In genomic region chr3:123337853-123338252, GRCm38 (mm10) we compare ENCODE assay signal across 20 mouse cellular contexts. TPM values are rescaled to one million over a fixed set of nuclear protein-coding genes. Genes with fewer than 3 reads are reported as not detected.
DNase-seq lines count a peak whose midpoint lies in the region; ATAC-seq lines count a peak whose summit lies in the region.
"Had no signal": no experiment of that assay in that cellular context is flagged by ENCODE, and none has a peak within 500 bp of the region (broad histone marks: within the 10 kb centered on the region; RNA-seq: fewer than 3 reads in every experiment).

No protein-coding gene starts in this region.

- H3K27me3 ChIP-seq in kidney, embryonic 15.5 days, result no peaks in the 10 kb centered on the region
- H3K27me3 ChIP-seq in intestine, embryonic 15.5 days (replicated peaks), result no peaks in the 10 kb centered on the region
- H3K27me3 ChIP-seq in stomach, embryonic 14.5 days (ENCODE audit: control insufficient read depth, insufficient read depth, low read length), result no peaks in the 10 kb centered on the region
- no peaks in the 10 kb centered on the region for H3K27me3 ChIP-seq in neural tube, embryonic 15.5 days (replicated peaks)
- no peaks in the 10 kb centered on the region for H3K27me3 ChIP-seq in liver, embryonic 12.5 days (replicated peaks)
- H3K27me3 ChIP-seq: embryonic facial prominence, embryonic 15.5 days; forebrain, embryonic 15.5 days; hindbrain, embryonic 13.5 days had no signal

- H3K4me3 ChIP-seq in kidney, embryonic 15.5 days (replicated peaks), result no peak overlapping the region
- H3K4me3 ChIP-seq in intestine, embryonic 15.5 days (replicated peaks), result no peak overlapping the region
- no peak overlapping the region for H3K4me3 ChIP-seq in stomach, embryonic 14.5 days (ENCODE audit: low read depth, low read length)
- no peak overlapping the region for H3K4me3 ChIP-seq in neural tube, embryonic 15.5 days (replicated peaks)
- H3K4me3 ChIP-seq in liver, embryonic 12.5 days, result no peak overlapping the region
- H3K4me3 ChIP-seq: embryonic facial prominence, embryonic 15.5 days; forebrain, embryonic 15.5 days; heart, embryonic 10.5 days; hindbrain, embryonic 13.5 days had no signal

- no peak for DNase-seq in kidney, adult 8-10 months
- no peak for DNase-seq in thymus, postnatal 36 days
- DNase-seq: adrenal gland, adult 8-10 months; adrenal gland, postnatal 36 days; cerebellum, adult 2 months; cerebellum, postnatal 14 days; embryo, embryonic 11 days; gastrocnemius, postnatal 36 days; heart, adult 18-20 months; heart, postnatal 10 days had no signal

- peaks cover 23% of the 10 kb centered on the region for H3K4me1 ChIP-seq in kidney, embryonic 15.5 days
- peaks cover 21% of the 10 kb centered on the region for H3K4me1 ChIP-seq in intestine, embryonic 15.5 days (replicated peaks)
- peaks cover 38% of the 10 kb centered on the region for H3K4me1 ChIP-seq in stomach, embryonic 14.5 days (ENCODE audit: control insufficient read depth, insufficient read depth, low read length)
- peaks cover 11% of the 10 kb centered on the region for H3K4me1 ChIP-seq in neural tube, embryonic 15.5 days
- peaks cover 3% of the 10 kb centered on the region; the same call in 1 of the 2 replicates for H3K4me1 ChIP-seq in liver, embryonic 12.5 days

- no peak for ATAC-seq in kidney, embryonic 15.5 days (replicated peaks; ENCODE audit: low FRiP score)
- 0 out of 2 replicates have a peak, but pooled peaks have one; percentile 8 for ATAC-seq in intestine, embryonic 15.5 days
- ATAC-seq in stomach, embryonic 14.5 days (ENCODE audit: insufficient number of reproducible peaks, insufficient read depth, low FRiP score, low read depth), result no peak
- no peak for ATAC-seq in neural tube, embryonic 15.5 days (ENCODE audit: low FRiP score)
- ATAC-seq in liver, embryonic 12.5 days, result no peak
- ATAC-seq: forebrain, embryonic 15.5 days had no signal

- H3K9ac ChIP-seq in kidney, embryonic 15.5 days, result no peak overlapping the region
- H3K9ac ChIP-seq in intestine, embryonic 15.5 days, result no peak overlapping the region
- no peak overlapping the region for H3K9ac ChIP-seq in stomach, embryonic 14.5 days (replicated peaks; ENCODE audit: low read depth, low read length)
- H3K9ac ChIP-seq in neural tube, embryonic 15.5 days (replicated peaks), result no peak overlapping the region
- H3K9ac ChIP-seq in liver, embryonic 12.5 days, result no peak overlapping the region
- H3K9ac ChIP-seq: embryonic facial prominence, embryonic 15.5 days; forebrain, embryonic 15.5 days; hindbrain, embryonic 13.5 days had no signal

- peaks cover 32% of the 10 kb centered on the region for H3K36me3 ChIP-seq in kidney, embryonic 15.5 days
- H3K36me3 ChIP-seq in intestine, embryonic 15.5 days, result no peaks in the 10 kb centered on the region
- H3K36me3 ChIP-seq in stomach, embryonic 14.5 days (ENCODE audit: control insufficient read depth, insufficient read depth, low read length), result peaks cover 12% of the 10 kb centered on the region; the same call in 1 of the 2 replicates
- no peaks in the 10 kb centered on the region for H3K36me3 ChIP-seq in neural tube, embryonic 15.5 days
- H3K36me3 ChIP-seq in liver, embryonic 12.5 days, result peaks cover 8% of the 10 kb centered on the region; the same call in 1 of the 2 replicates
- H3K36me3 ChIP-seq: forebrain, embryonic 15.5 days; G1E; hindbrain, embryonic 13.5 days had no signal

- H3K4me2 ChIP-seq in kidney, embryonic 15.5 days, result no peak overlapping the region
- H3K4me2 ChIP-seq in intestine, embryonic 15.5 days (replicated peaks), result no peak overlapping the region
- no peak overlapping the region for H3K4me2 ChIP-seq in stomach, embryonic 14.5 days (replicated peaks; ENCODE audit: low read depth, low read length)
- H3K4me2 ChIP-seq in neural tube, embryonic 15.5 days, result no peak overlapping the region
- no peak overlapping the region for H3K4me2 ChIP-seq in liver, embryonic 12.5 days
- H3K4me2 ChIP-seq: embryonic facial prominence, embryonic 15.5 days; forebrain, embryonic 15.5 days; hindbrain, embryonic 13.5 days had no signal

- peak overlapping the region; percentile 4; the same call in 1 of the 2 replicates for H3K27ac ChIP-seq in kidney, embryonic 15.5 days
- H3K27ac ChIP-seq in intestine, embryonic 15.5 days, result peak overlapping the region; percentile 79
- peak overlapping the region; percentile 89; the same call in 1 of the 2 replicates for H3K27ac ChIP-seq in stomach, embryonic 14.5 days (ENCODE audit: low read length)
- H3K27ac ChIP-seq in neural tube, embryonic 15.5 days (replicated peaks), result no peak overlapping the region
- no peak overlapping the region for H3K27ac ChIP-seq in liver, embryonic 12.5 days
- H3K27ac ChIP-seq: embryonic facial prominence, embryonic 15.5 days; forebrain, embryonic 15.5 days; heart, embryonic 10.5 days; hindbrain, embryonic 13.5 days had no signal

- WGBS in kidney, embryonic 15.5 days, result 54% methylated on average over 6 of the region's 6 CpGs
- WGBS in intestine, embryonic 15.5 days, result 58% methylated on average over 6 of the region's 6 CpGs
- 60% methylated on average over 6 of the region's 6 CpGs for WGBS in stomach, embryonic 14.5 days
- WGBS in neural tube, embryonic 15.5 days, result 73% methylated on average over 6 of the region's 6 CpGs
- WGBS in liver, embryonic 12.5 days (ENCODE audit: insufficient replicate concordance), result 66% methylated on average over 6 of the region's 6 CpGs

- H3K9me3 ChIP-seq in kidney, embryonic 15.5 days (replicated peaks), result no peaks in the 10 kb centered on the region
- H3K9me3 ChIP-seq in intestine, embryonic 15.5 days, result no peaks in the 10 kb centered on the region
- H3K9me3 ChIP-seq in stomach, embryonic 14.5 days (ENCODE audit: control insufficient read depth, low read depth, low read length), result no peaks in the 10 kb centered on the region
- H3K9me3 ChIP-seq in neural tube, embryonic 15.5 days (replicated peaks), result no peaks in the 10 kb centered on the region
- H3K9me3 ChIP-seq in liver, embryonic 12.5 days (replicated peaks), result no peaks in the 10 kb centered on the region
- H3K9me3 ChIP-seq: embryonic facial prominence, embryonic 15.5 days; forebrain, embryonic 15.5 days; G1E; heart, embryonic 10.5 days; hindbrain, embryonic 13.5 days had no signal

RNA-seq across cellular contexts. Expression of gene Mettl14, which starts 48.1 kb away (rescaled TPM):
- 29.0 and 30.8 TPM in 2 replicates for polyA plus RNA-seq in kidney, embryonic 15.5 days (2015; fragmentation: Nextera tagmentation; extraction: Ambion mirVana)
- polyA plus RNA-seq in intestine, embryonic 15.5 days (2015; fragmentation: Nextera tagmentation; extraction: Ambion mirVana), result 26.0 and 27.0 TPM in 2 replicates
- 21.3 and 22.0 TPM in 2 replicates for polyA plus RNA-seq in stomach, embryonic 14.5 days (2014; fragmentation: Nextera tagmentation; extraction: Ambion mirVana)
- polyA plus RNA-seq in neural tube, embryonic 15.5 days (2015; fragmentation: Nextera tagmentation; extraction: Ambion mirVana), result 19.9 and 23.6 TPM in 2 replicates
- polyA plus RNA-seq in liver, embryonic 12.5 days (2016; fragmentation: Nextera tagmentation; extraction: Ambion mirVana), result 12.7 and 13.4 TPM in 2 replicates

Comparison
In these comparisons a context has a peak if more than half of its experiments do, and no peak if none do; other contexts are left out.
1. H3K27ac ChIP-seq: peak in kidney, embryonic 15.5 days (single experiment), intestine, embryonic 15.5 days (single experiment) and stomach, embryonic 14.5 days (single experiment); none in neural tube, embryonic 15.5 days (single experiment) and liver, embryonic 12.5 days (single experiment).